Mouse (Mus musculus) lung, adult 2 months (tissue): ENCODE measurements around the gene Ezh1.

ENCODE experiments used
- CTCF ChIP-seq: fragments of 200-500 bp; IDR thresholded peaks from 2 replicates; pipeline ENCODE4 v1.5.1; 2011; ENCODE audit warnings: mild to moderate bottlenecking, low read length, control low read depth; ENCODE audit not compliant: insufficient read depth
- POLR2A ChIP-seq: fragments of 200-500 bp; IDR thresholded peaks from 2 replicates; pipeline ENCODE4 v1.6.1; 2011; ENCODE audit warnings: low read depth, mild to moderate bottlenecking, control low read depth, low read length, borderline replicate concordance; ENCODE audit errors: extremely low read depth

GRCm38 (mm10) chr11:101259261-101259712, 33.0 kb upstream of the Ezh1 start:
- TF ChIP-seq CTCF (no peak), POLR2A (no peak)
